Mouse (Mus musculus): ENCODE data around the gene Adat3. TPM values are rescaled to one million over a fixed set of nuclear protein-coding genes. Genes with fewer than 3 reads are reported as not detected.
"Not testable (repeated sequence)": the region's sequence is repeated elsewhere in the genome, so short reads cannot be mapped to it uniquely, and the experiment has no call there.

Adat3 gene
- total RNA-seq, 2 experiments from 2014 or later: 1.6 to 1.8 TPM

GRCm38 (mm10) chr10:80627685-80628084 lies 25.0 kb downstream of the Adat3 start:
- intact Hi-C loops (cut with DNase I): no loop called here
- peak; percentile 59 to 71 for DNase-seq

DNA sequence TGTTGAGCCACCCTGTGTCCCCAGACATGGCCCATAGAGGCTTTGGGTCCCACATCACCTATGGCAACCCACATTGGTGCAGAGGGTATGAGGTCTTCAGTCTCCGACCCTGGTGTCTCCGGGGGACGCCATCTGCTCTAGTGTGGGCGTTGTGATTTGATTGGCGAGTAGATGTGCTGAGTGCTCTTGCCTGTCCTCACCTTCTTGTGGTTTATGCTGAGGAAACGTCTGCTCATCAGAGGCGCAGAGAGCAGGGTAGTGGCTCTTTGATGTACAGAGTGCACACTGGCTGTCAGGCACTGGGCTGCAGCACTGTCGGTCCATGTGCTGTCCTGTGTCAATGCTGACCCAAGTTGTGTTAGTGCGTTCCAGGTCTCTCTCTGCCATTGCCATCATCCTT lies 26.2 kb downstream of the Adat3 start:
- intact Hi-C loops (cut with DNase I): no loop called here
- no peak for DNase-seq

DNA sequence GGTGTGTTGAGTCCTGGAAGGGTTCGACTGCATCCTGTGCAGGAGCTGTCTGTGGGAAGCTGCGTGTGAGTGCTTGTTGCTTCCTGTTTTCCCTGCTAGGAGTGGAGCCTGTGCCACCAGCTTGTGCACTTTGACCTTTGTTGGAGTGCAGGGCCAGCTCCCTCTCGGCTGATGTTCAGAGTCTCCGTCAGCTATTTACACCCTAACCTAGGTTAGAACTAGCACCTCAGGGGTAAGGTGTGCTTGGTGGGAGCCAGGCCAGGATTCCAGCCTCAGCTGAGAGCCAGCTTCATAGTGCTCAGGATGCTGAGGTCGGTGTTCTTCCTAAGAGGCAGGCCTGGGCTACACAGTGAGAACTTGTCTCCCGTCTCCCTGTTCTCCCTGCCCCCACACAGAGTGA lies 32.7 kb downstream of the Adat3 start:
- DNase-seq: no peak
- intact Hi-C loops (cut with DNase I): loop anchor here (2.0 kb wide), 1 partner anchor 15 kb away; no protein-coding TSS in a partner anchor

- no peak for DNase-seq
- intact Hi-C loops (cut with DNase I): no loop called here
Observed at GRCm38 (mm10) chr10:80646936-80647335, 44.3 kb downstream of the Adat3 start.

GRCm38 (mm10) chr10:80649910-80650309 lies 47.2 kb downstream of the Adat3 start:
- intact Hi-C loops (cut with DNase I): loop anchor here (2.0 kb wide), 1 partner anchor 15 kb away; no protein-coding TSS in a partner anchor
- not testable (repeated sequence) for DNase-seq

- no peak for DNase-seq
- intact Hi-C loops (cut with DNase I): loop anchor here (2.0 kb wide), 1 partner anchor 16 kb away; no protein-coding TSS in a partner anchor
Observed at GRCm38 (mm10) chr10:80650392-80650791, 47.7 kb downstream of the Adat3 start.

GRCm38 (mm10) chr10:80653156-80653720 lies 50.6 kb downstream of the Adat3 start:
- intact Hi-C loops (cut with DNase I): no loop called here
- no peak for DNase-seq

DNA sequence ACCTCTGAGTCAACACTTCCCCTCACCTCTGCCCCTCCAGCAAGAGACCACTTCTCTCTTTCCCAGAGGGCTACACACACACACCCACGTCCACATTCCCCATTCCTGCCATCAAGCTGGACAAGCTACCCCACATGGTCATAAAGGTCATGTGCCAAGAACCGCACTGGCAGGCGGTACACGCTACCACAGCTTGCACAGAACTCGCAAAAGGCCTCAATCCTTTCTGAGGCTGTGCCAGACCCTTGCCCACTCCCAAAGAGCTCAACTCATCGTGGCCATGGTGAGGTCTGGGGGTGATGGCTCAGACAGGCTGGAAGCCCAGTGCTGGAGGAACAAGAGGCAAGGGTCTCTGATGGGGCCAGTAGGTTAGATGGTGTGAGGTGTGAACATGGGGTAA lies 52.2 kb downstream of the Adat3 start:
- intact Hi-C loops (cut with DNase I): loop anchor here (5.0 kb wide), 1 partner anchor 33 kb away; the partner anchor contains the start of gene Csnk1g2
- DNase-seq: no peak

- no peak for DNase-seq
- intact Hi-C loops (cut with DNase I): loop anchor here (5.0 kb wide), 1 partner anchor 33 kb away; the partner anchor contains the start of gene Csnk1g2
Observed at GRCm38 (mm10) chr10:80655406-80656129, 52.9 kb downstream of the Adat3 start.

DNA sequence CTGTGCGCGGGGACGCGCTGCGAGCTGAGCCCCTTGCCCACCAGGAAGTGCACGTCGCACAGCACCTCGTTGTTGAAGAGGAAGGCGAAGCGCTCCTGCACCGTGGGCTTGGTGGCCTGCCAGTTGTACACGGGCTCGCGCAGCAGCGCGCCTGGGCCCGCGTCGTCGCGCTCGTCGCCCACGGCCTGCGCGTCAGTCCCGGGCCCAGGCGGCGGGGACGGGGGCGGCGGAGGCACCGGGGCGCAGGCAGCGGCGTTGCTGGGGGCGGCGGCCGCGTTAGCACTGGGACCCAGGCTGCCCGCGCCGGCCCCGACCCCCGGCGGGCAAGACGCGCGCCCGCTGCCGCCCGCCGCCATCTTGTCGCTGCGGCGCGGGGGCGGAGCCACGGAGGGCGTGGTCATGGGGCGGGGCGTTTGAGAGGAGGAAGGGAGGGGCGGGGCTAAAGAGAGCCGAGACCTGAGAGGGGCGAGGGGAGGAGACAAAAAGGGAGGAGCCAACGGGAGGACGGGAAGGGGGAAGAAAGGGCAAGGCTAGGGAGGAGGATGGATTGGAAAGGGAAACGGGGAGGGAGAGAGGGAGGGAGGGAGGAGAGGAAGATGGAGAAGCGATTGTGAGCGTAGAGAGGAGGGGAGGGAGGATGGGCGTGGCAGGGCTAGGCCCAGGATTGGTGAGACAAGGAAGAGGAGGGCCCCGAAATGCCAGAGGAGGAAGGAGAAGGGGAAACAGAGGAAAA lies 53.6 kb downstream of the Adat3 start:
- intact Hi-C loops (cut with DNase I): loop anchor here (5.0 kb wide), 1 partner anchor 34 kb away; the partner anchor contains the start of gene Csnk1g2

DNA sequence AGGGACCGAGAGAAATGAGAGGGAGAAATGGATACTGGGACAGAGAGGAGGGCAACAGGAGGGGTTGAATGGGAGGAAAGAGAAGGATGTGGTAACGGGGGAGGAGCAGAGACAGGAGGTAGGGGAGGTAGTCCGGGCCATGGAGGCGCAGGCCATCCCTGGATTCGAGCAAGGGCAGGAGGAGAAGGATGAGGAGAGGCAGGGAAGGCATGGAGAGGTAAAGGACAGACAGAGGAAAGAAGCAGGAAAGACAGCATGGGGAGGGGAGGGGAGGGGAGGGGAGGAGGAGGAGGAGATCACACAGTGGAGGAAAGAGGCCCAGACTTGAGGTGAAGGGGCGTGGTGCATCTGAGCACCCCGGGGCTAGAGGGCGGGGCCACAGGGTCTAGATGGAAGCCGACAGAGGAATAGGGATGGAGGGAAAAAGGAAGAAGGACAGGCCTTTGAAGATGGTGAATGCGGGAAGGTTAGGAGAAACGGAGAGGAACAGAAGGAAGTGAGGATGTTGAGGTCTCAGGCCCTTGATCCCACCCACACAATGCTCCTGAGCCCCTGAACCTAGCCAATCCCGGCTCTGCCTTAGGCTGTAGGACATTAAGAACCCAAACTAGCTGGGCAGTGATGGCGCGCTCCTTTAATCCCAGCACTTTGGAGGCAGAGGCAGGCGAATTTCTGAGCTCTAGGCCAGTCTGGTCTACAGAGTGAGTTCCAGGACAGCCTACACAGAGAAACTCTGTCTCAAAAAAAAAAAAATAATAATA lies 54.4 kb downstream of the Adat3 start, which contains the start of gene Btbd2:
TSS of gene Btbd2 (minus strand) at position 209 of the 761 bp plus-strand sequence.
- intact Hi-C loops (cut with DNase I): loop anchor here (5.0 kb wide), 1 partner anchor 35 kb away; the partner anchor contains the start of gene Csnk1g2
- DNase-seq: no peak

More for the DNA sequence above, 53.6 kb downstream of the Adat3 start:
- DNase-seq: peak; percentile 97 to 98

Small RNA genes lying within 50 kb of the gene (microRNA-seq; reads per million reads assigned to microRNA genes)
- 0.54 to 2.9 reads per million in 2 experiments for gene Mir6912

Other genes starting within 250 kb of the Adat3 start
- gene Plk5, start 246.4 kb upstream of the Adat3 start, total RNA-seq (2021): under 1 TPM; 0.12 to 0.22 TPM
- gene Mex3d, start 215.2 kb upstream of the Adat3 start, total RNA-seq (2021): 10 to 100 TPM; 11.8 to 12.2 TPM
- 10 to 100 TPM; 78.6 to 84.0 TPM for gene Mbd3, start 203.3 kb upstream of the Adat3 start, total RNA-seq (2021)
- 1,000 to 10,000 TPM; 1,852 to 1,908 TPM for gene Uqcr11, start 196.1 kb upstream of the Adat3 start, total RNA-seq (2021)
- gene Tcf3, start 169.2 kb upstream of the Adat3 start, total RNA-seq (2021): 10 to 100 TPM; 31.7 to 32.5 TPM
- gene Onecut3, start 108.0 kb upstream of the Adat3 start, total RNA-seq (2021): not detected
- not detected for gene Atp8b3, start 63.8 kb upstream of the Adat3 start, total RNA-seq (2021)
- 10 to 100 TPM; 14.2 to 18.1 TPM for gene Rexo1, start 41.3 kb upstream of the Adat3 start, total RNA-seq (2021)
- gene Klf16, start 25.6 kb upstream of the Adat3 start, total RNA-seq (2021): 1 to 10 TPM; 4.5 to 4.7 TPM
- 10 to 100 TPM; 73.0 to 75.1 TPM for gene Abhd17a, start 12.5 kb upstream of the Adat3 start, total RNA-seq (2021)
- 10 to 100 TPM; 19.8 to 23.5 TPM for gene Scamp4, start within 50 bp of the Adat3 start, total RNA-seq (2021)
- gene Gm49322, start 3.1 kb downstream of the Adat3 start, total RNA-seq (2021): under 1 TPM; 0.55 to 0.71 TPM
- gene Csnk1g2, start 20.0 kb downstream of the Adat3 start, total RNA-seq (2021): 100 to 1,000 TPM; 123 to 131 TPM
- 10 to 100 TPM; 40.6 to 41.9 TPM for gene Btbd2, start 54.2 kb downstream of the Adat3 start, total RNA-seq (2021)
- 100 to 1,000 TPM; 166 to 169 TPM for gene Mknk2, start 75.2 kb downstream of the Adat3 start, total RNA-seq (2021)
- 10 to 100 TPM in 1 of 2 experiments, 1 to 10 TPM in 1; 7.0 to 11.4 TPM for gene Mob3a, start 99.1 kb downstream of the Adat3 start, total RNA-seq (2021)
- 1 to 10 TPM; 4.5 to 4.9 TPM for gene Izumo4, start 99.3 kb downstream of the Adat3 start, total RNA-seq (2021)
- gene Ap3d1, start 139.4 kb downstream of the Adat3 start, total RNA-seq (2021): 10 to 100 TPM; 44.6 to 47.8 TPM
- 10 to 100 TPM; 55.1 to 56.3 TPM for gene Dot1l, start 152.3 kb downstream of the Adat3 start, total RNA-seq (2021)
- 10 to 100 TPM; 27.0 to 31.6 TPM for gene Sf3a2, start 195.3 kb downstream of the Adat3 start, total RNA-seq (2021)
- gene Plekhj1, start 195.7 kb downstream of the Adat3 start, total RNA-seq (2021): 10 to 100 TPM; 35.7 to 36.3 TPM
- gene Amh, start 202.4 kb downstream of the Adat3 start, total RNA-seq (2021): under 1 TPM; 0.56 to 0.65 TPM
- not detected for gene Jsrp1, start 210.6 kb downstream of the Adat3 start, total RNA-seq (2021)
- gene Oaz1, start 223.8 kb downstream of the Adat3 start, total RNA-seq (2021): 100 to 1,000 TPM; 893 to 962 TPM
- gene Lingo3, start 241.2 kb downstream of the Adat3 start, total RNA-seq (2021): 1 to 10 TPM; 4.2 to 5.7 TPM